Mouse (Mus musculus) c-Kit-positive CD71-positive TER-119-positive erythroid progenitor cells, embryonic 14.5 days (primary cell): ENCODE results near the gene Fbrsl1.
A peak's percentile ranks its signal among the peaks of the same experiment; 100 is the strongest.

Experiments
- DNase-seq: peaks from one replicate; pipeline ENCODE4 v3.0.0-alpha.2; 2013; ENCODE audit warnings: low spot score

The Fbrsl1 gene

DNA sequence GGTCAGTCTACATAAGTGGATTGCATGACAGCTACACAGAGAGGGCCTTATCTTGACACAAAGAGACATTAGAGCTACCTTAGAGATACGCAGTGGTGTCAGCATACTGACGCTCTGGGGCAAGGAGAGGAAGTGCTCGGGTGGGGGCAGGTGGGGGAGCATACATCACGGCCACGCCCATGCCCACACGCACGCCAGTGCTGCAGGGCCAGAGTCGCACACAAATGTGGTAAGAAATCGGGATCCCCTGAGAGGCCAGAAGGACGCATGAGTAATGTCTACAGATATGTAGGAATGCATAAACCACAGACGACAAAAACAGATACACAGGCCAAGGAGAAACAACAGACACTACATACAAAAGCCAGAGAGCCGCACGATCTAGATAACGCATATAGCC, 35.3 kb downstream of the Fbrsl1 start:
- DNase-seq: no peak

DNA sequence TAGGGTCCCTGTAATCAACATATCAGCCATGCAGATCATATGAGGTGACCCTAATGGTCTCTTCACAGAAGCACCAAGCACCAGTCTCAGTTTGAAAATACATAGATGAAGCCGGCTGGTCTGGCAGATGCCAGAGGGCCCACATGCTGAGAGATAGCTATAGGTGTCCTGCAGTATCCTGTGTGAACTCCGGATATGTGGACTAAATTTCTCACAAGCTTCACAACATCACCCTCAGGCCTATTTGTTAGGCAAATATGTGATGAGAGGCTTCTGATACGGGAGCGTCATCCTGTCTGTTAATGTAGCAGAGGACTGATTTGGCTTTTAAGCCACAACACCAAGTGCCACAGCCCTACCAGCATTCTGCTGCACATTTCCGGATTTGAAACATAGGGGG, 37.9 kb downstream of the Fbrsl1 start:
- DNase-seq: no peak

- no peak for DNase-seq
Measured at GRCm38 (mm10) chr5:110408967-110409366, 39.3 kb downstream of the Fbrsl1 start.

DNA sequence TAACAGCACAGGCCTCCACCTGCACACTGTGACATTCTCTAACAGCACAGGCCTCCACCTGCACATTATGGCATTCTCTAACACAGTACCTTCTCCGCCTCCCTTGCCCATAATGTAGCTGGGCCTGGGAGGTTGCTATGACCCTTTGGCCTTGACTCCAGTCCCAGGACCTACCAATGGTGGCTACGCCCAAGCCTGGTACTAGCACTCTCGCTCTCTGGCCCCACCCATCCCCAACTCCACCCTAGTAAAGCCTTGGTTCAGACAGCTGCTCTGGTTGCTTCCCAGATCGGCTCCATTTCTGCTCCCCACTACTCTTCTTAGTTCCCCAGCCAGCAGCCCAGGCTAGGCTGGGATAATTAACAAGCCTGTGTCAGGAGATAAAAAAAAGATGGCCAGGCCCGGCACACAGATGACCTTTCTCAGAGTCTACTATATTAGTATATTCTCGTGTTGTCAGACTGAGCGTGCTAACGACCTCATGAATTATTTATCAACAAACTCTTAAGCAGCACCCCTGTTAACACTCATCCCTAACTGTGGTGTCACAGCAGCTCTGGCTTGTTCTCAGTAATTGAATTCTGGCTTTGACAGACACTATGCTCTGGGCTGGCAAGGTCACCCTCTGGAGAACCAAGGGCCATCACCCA, 42.1 kb downstream of the Fbrsl1 start:
- DNase-seq: no peak

GRCm38 (mm10) chr5:110403931-110404330, 44.4 kb downstream of the Fbrsl1 start:
- DNase-seq: no peak

- DNase-seq: no peak
Measured at GRCm38 (mm10) chr5:110402557-110402956, 45.7 kb downstream of the Fbrsl1 start.

DNA sequence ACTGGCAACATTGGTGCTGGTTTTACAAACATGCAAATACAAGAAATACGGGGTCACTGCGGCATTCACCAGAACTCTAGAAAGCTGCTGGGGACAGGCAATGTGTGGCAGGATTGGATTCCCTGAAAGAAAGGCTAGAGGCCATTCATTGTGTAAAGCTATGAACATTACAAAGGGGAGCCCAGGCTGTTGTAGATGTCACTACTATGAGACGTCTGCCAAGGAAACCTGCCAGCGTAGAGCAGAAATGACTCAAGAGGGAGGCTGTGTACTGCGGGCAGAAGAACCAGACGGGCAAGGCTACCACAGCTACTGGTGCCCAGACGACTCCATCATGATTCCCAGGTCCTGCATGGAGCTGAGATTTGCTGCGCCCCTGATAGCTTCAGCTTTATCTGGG, 47.2 kb downstream of the Fbrsl1 start:
- no peak for DNase-seq

DNA sequence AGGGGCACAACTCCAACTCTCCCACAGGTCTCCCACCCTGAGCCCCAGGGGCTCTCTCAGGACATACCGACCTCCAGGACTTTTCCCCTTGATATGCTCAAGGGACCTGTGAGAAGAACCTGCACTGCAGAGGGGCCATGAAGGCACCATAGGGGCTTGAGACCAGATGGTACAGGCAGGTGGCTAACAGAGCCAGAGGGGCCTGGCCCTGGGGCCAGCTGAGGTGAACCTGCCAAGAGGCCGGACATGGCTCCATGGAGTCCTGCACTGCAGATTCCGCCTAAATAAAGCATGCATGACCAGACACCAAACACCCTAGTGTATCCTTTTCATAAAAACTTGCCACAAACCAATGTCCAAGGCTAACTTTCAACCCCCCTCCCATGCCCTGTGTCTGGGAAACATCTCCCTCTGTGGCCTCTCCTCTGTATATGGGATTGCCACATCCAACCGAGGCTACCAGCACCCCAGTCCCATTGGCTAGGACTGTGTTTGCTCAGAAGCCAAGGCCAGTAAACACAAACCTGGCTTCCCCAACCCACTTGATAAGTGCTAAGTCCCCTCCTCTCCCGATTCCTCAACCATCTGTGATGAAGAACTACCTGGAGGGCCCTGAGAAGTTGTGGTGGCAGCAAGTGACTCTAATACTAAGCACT, 53.2 kb downstream of the Fbrsl1 start:
- no peak for DNase-seq

- no peak for DNase-seq
Measured at GRCm38 (mm10) chr5:110392727-110393126, 55.6 kb downstream of the Fbrsl1 start.

DNA sequence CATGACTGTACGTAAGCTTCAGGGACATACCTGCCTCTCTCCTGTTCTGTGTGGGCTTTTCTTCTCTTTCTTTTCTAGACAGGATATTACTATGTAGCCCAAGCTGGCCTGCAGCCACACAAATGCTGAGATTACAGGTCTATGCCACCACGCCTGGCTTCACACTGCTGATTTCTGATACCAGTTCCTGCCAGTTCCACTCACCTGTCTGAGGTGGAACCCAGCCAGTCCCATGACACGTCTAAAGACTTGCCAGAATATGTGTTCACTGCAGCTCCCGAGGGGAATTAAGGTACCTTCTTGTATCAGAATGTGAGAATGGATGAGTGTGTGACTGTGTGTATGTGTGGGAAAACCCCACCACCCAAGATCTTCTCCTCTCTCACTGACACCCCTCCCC, 57.7 kb downstream of the Fbrsl1 start:
- no peak for DNase-seq

DNA sequence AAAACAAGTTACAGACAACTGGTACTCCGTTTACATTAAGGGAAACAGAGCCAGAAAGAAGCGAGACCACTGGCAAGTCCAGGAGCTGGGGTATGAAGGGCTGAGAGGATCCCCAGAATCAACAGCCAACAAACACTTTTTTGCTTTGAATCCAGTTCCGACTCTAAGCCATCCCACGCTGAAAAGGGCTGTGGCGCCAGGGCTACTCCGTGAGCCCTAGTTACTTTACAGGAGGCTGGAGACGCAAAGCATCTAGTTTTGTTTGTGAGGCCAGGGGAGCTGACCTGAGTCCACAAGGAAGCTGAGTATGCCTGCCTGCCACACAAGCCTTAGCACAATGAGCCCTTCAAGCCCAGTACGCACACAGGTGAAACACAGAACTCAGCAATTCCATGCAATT, 61.0 kb downstream of the Fbrsl1 start:
- no peak for DNase-seq

DNA sequence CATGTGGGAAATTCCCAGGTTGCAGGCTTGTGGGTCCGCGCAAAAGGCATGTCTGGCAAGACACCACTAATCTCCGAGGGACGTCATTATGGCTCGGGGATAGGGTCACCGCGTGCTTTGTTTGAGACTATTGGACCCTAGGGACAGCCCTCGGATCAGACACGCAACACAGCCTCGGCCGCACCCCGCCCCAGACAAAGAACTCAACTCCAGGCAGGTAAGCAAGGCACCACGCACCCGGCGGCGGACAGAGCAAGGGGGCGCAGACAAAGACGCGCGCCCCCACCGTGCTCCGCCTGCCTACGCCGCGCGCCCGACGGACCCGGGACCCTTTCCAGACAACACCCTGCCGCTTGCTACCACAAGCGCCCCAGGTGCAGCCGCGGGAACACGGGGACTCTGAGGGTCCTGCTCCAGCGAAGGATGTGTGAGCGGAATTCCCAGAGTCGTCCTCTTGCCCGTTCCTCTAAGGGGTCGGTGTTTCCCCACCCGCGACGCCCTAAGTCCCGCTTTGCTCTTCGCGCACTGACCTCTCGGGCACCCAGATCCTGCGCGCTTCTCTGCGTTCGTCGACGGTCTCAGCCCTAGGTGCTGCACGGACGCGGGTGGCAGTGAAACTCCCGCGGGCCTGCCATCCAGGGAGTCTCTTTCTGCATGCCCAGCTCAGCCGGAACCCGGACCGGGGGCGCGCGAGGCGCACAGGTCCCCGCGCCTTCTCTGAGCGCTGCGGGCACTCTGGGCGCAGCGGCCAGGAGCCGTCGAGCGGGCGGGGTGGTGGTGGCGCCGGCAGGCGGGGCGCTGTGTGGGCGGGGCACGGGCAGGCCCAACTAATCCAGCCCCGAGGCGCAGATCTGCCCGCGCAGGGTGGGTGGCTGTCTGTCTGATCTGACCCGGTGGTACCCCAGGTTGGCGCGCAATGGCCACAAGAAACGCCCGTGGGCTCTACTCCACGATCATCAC, 61.7 kb downstream of the Fbrsl1 start:
- DNase-seq: no peak

- no peak for DNase-seq
Measured at GRCm38 (mm10) chr5:110385263-110385662, 63.0 kb downstream of the Fbrsl1 start.

- no peak for DNase-seq
Measured at GRCm38 (mm10) chr5:110384491-110384890, 63.8 kb downstream of the Fbrsl1 start.

DNA sequence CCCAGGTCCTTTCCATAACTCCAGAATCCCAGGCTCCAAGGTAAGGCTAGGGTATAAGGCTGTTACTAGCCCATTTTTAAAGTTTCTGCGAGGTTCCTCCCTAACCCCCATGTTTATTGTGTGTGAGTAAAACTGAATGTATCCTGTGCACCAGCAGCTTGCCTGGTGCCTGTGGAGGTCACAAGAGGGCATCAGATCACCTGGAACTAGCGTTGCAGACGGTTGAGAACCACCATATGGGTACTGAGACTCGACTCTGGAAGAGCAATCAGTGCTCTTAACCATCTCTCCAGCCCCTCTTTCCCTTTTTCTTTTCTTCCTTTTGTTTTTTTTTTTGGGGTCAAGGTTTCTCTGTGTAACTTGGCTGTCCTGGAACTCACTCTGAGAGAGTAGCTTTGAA, 68.5 kb downstream of the Fbrsl1 start:
- no peak for DNase-seq

DNA sequence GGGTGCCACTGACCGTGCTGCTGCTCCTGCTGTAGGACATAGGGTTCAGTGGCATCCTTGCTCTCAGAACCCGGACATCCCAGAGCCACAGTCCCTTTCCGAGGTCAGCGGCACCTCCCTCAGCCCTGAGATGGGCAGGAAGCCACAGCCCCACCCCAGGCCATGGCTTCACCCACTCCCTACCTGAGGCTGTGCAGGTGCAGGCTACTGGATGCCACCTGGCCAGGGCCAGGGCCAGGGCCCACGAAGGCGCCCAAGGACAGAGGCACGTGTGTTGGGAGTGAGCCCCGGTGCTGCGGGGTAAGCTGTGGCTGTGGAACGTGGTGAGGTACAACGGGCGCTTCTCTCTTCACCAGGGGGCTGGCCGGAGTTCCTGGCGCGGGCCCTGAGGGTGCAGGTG, 69.2 kb downstream of the Fbrsl1 start:
- DNase-seq: no peak

DNA sequence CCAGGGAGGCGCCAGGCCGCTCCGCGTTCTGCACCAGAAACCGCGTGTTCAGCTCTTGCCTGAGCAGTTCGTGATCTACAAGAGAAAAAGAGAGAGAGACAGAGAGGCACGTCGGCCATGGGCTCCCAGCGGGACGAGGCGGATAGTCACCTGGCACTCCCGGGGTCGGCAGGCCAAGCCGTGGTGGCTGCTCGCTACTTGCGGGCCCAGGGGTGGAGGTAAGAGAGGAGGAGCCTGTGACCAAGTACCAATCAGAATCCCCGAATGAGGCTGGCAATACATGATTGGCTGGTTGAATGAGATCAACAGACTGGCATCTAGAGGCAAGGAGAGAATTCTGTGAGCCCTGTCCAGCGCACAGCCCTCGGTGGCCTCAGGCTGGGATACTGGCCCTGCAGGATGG, 70.1 kb downstream of the Fbrsl1 start:
- no peak for DNase-seq

DNA sequence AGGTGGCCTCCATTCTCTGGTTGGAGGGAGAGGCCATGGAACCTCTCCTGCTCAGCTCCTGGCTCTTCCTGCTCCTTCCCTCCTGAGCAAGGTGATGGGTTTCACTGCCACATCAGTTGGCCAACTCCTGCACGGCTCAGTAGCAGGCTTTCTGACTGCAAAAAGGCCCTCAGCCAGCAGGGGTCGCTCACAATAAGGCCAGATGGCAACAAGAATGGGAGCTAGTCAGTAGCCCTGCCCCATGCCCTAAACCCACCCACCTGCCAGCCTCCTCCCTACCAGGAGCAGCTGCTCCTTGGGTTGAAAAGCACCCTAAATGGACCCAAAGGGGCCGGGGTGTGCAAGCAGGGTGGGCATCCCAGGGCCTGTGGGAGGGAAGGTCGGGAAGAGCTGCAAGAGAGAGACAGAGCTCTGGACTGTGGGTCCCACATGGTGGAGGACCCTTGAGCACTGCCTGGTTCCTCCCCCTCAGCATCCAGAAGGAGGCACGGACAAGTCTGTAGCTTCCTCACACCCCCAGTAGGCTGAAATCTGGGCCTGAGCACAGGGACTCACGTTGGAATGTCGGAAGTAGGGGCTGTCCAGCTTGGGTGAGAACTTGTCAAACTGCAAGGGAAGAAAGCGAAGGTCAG, 71.4 kb downstream of the Fbrsl1 start:
- DNase-seq: peak; percentile 44

GRCm38 (mm10) chr5:110363822-110364545, 84.3 kb downstream of the Fbrsl1 start:
- no peak for DNase-seq

- peak; percentile 32 for DNase-seq
Measured at GRCm38 (mm10) chr5:110363179-110363821, 85.0 kb downstream of the Fbrsl1 start.

DNA sequence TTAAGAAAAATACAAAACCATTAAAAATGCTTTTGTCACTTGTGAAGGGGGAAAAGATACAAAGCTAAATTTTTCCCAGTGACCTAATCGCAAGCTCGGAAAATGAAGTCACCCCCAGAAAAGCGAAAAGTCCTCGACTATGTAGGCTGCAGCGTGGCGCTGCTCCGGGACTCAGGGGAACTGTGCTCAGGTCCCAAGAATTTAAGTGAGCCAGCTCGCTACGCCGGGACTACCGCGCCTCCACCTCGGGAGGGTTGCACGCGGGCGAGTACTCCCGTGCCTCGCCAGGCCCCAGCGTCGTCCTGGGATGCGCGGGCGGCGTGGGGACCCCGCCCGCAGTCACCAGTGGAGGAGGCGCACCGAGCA, 85.5 kb downstream of the Fbrsl1 start:
- DNase-seq: no peak
